In the genomic region with DNA sequence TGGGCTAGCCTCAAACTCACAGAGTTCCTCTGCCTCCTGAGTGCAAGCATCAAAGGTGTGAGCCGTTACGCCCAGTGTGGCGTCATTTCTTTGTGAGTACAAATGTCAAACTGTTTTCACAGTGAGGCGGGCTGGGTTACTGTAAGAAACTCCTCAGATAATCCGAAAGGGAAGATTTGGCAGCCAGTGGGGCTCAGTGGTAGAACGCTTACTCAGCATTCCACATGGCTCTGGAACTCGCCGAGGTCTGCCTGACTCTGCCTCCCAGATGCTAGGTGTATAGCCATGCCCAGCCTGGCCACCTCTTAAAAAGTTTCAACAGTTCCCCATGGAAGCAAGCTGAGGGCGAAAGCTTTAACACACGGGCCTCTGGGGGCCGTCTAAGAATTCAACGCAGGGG, we compare ENCODE assay signal across 18 mouse cellular contexts. TPM values are rescaled to one million over a fixed set of nuclear protein-coding genes. Genes with fewer than 3 reads are reported as not detected.
DNase-seq lines count a peak whose midpoint lies in the region; ATAC-seq and TF ChIP-seq lines count a peak whose summit lies in the region.
"Had no signal": no experiment of that assay in that cellular context is flagged by ENCODE, and none has a peak within 500 bp of the region (broad histone marks: within the 10 kb centered on the region; RNA-seq: fewer than 3 reads in every experiment).

No protein-coding gene starts in this region.

- no peak overlapping the region for H3K27ac ChIP-seq in hindbrain, embryonic 13.5 days
- H3K27ac ChIP-seq in hindbrain, embryonic 10.5 days: no peak overlapping the region
- 0 out of 2 replicates have a peak overlapping the region, but pooled peaks have one; percentile 33 for H3K27ac ChIP-seq in midbrain, embryonic 10.5 days (replicated peaks)
- no peak overlapping the region for H3K27ac ChIP-seq in midbrain, embryonic 15.5 days
- H3K27ac ChIP-seq in CH12.LX (ENCODE audit: insufficient read depth, low read depth): no peak overlapping the region
- H3K27ac ChIP-seq in ES-E14 (ENCODE audit: insufficient read depth, low read depth, low read length, poor library complexity, severe bottlenecking): no peak overlapping the region
- no peak overlapping the region for H3K27ac ChIP-seq in limb, embryonic 10.5 days
- H3K27ac ChIP-seq: embryonic facial prominence, embryonic 10.5 days; embryonic facial prominence, embryonic 12.5 days; forebrain, embryonic 13.5 days; forebrain, embryonic 15.5 days had no signal

- DNase-seq in hindbrain, embryonic 10.5 days (ENCODE audit: low spot score): no peak
- DNase-seq in midbrain, embryonic 10.5 days (ENCODE audit: low spot score): no peak
- DNase-seq in CH12.LX (ENCODE audit: extremely low read depth) (no peak), ES-E14 (ENCODE audit: low read depth, low spot score) (no peak)
- DNase-seq in limb, embryonic 10.5 days (ENCODE audit: low spot score): no peak
- DNase-seq: cerebellum, adult 11 months; cerebellum, adult 8-10 months; cerebellum, adult 9-11 months had no signal

- no peak for TF ChIP-seq POLR2A in CH12.LX (IDR thresholded peaks at IDR 0.05; ENCODE audit: low read depth, low read length)

- no peak for TF ChIP-seq RAD21 in CH12.LX (IDR thresholded peaks at IDR 0.05; ENCODE audit: low read depth, low read length)

- no peak overlapping the region for H3K4me2 ChIP-seq in hindbrain, embryonic 13.5 days
- no peak overlapping the region for H3K4me2 ChIP-seq in midbrain, embryonic 15.5 days
- H3K4me2 ChIP-seq in CH12.LX (ENCODE audit: insufficient read depth, low read depth, poor library complexity, severe bottlenecking): no peak overlapping the region
- H3K4me2 ChIP-seq: embryonic facial prominence, embryonic 12.5 days; forebrain, embryonic 13.5 days; forebrain, embryonic 15.5 days had no signal

- dilution Hi-C loops in CH12.LX (cut with MboI; ENCODE audit: extremely low pct_ligation_motif_present, extremely low pct_unique_long_range_greater_than_20kb, low sequenced_read_pairs): no loop called here

- TF ChIP-seq CTCF in CH12.LX (conservative IDR thresholded peaks at IDR 0.05 in 1 of 2, IDR thresholded peaks at IDR 0.05 in 1 of 2; ENCODE audit: low read depth in 2 of 2, low read length in 2 of 2): no peak

- H3K4me3 ChIP-seq in hindbrain, embryonic 13.5 days: no peak overlapping the region
- no peak overlapping the region for H3K4me3 ChIP-seq in hindbrain, embryonic 10.5 days
- H3K4me3 ChIP-seq in midbrain, embryonic 10.5 days: no peak overlapping the region
- no peak overlapping the region for H3K4me3 ChIP-seq in midbrain, embryonic 15.5 days
- H3K4me3 ChIP-seq in CH12.LX (replicated peaks in 1 of 3; ENCODE audit: low read depth in 2 of 3, low read length in 2 of 3, poor library complexity in 1 of 3) (no peak overlapping the region), ES-E14 (ENCODE audit: insufficient read depth in 1 of 2, low read depth in 1 of 2, low read length in 2 of 2, poor library complexity in 1 of 2, severe bottlenecking in 1 of 2) (no peak overlapping the region)
- H3K4me3 ChIP-seq in limb, embryonic 10.5 days: no peak overlapping the region
- H3K4me3 ChIP-seq: embryonic facial prominence, embryonic 10.5 days; embryonic facial prominence, embryonic 12.5 days; forebrain, embryonic 13.5 days; forebrain, embryonic 15.5 days had no signal

- peaks cover 42% of the 10 kb centered on the region for H3K36me3 ChIP-seq in hindbrain, embryonic 13.5 days
- H3K36me3 ChIP-seq in hindbrain, embryonic 10.5 days: peaks cover 26% of the 10 kb centered on the region
- peaks cover 16% of the 10 kb centered on the region for H3K36me3 ChIP-seq in midbrain, embryonic 10.5 days
- 0 out of 2 replicates have a peak, but pooled peaks cover 4% of the 10 kb centered on the region for H3K36me3 ChIP-seq in midbrain, embryonic 15.5 days (replicated peaks)
- H3K36me3 ChIP-seq in CH12.LX (replicated peaks in 1 of 2; ENCODE audit: control insufficient read depth in 1 of 2, insufficient read depth in 1 of 2, low read length in 1 of 2): peaks cover 0 to 5% of the 10 kb centered on the region in 2 experiments
- peaks cover 7% of the 10 kb centered on the region; the same call in 1 of the 2 replicates for H3K36me3 ChIP-seq in ES-E14 (ENCODE audit: control insufficient read depth, insufficient read depth, low read length, poor library complexity, severe bottlenecking)
- H3K36me3 ChIP-seq in limb, embryonic 10.5 days: no peaks in the 10 kb centered on the region
- H3K36me3 ChIP-seq: embryonic facial prominence, embryonic 12.5 days had no signal

- no peaks in the 10 kb centered on the region for H3K79me2 ChIP-seq in CH12.LX (replicated peaks; ENCODE audit: control insufficient read depth, extremely low read depth, insufficient read depth, poor library complexity, severe bottlenecking)

- H3K9me3 ChIP-seq in hindbrain, embryonic 13.5 days: no peaks in the 10 kb centered on the region
- H3K9me3 ChIP-seq in hindbrain, embryonic 10.5 days: no peaks in the 10 kb centered on the region
- no peaks in the 10 kb centered on the region for H3K9me3 ChIP-seq in midbrain, embryonic 10.5 days (replicated peaks)
- H3K9me3 ChIP-seq in midbrain, embryonic 15.5 days: no peaks in the 10 kb centered on the region
- H3K9me3 ChIP-seq in CH12.LX (replicated peaks; ENCODE audit: low read length): no peaks in the 10 kb centered on the region
- H3K9me3 ChIP-seq in ES-E14 (ENCODE audit: control insufficient read depth, insufficient read depth, low read depth, low read length): no peaks in the 10 kb centered on the region
- no peaks in the 10 kb centered on the region for H3K9me3 ChIP-seq in limb, embryonic 10.5 days (replicated peaks)
- H3K9me3 ChIP-seq: embryonic facial prominence, embryonic 10.5 days; embryonic facial prominence, embryonic 12.5 days; forebrain, embryonic 13.5 days; forebrain, embryonic 15.5 days had no signal

- no peak for ATAC-seq in hindbrain, embryonic 13.5 days (ENCODE audit: low FRiP score)
- ATAC-seq in midbrain, embryonic 15.5 days (replicated peaks): no peak
- ATAC-seq: forebrain, embryonic 15.5 days had no signal

- H3K4me1 ChIP-seq in hindbrain, embryonic 13.5 days (replicated peaks): peaks cover 23% of the 10 kb centered on the region; the same call in 1 of the 2 replicates
- H3K4me1 ChIP-seq in hindbrain, embryonic 10.5 days (replicated peaks): peaks cover 38% of the 10 kb centered on the region
- peaks cover 25% of the 10 kb centered on the region for H3K4me1 ChIP-seq in midbrain, embryonic 10.5 days
- 0 out of 2 replicates have a peak, but pooled peaks cover 4% of the 10 kb centered on the region for H3K4me1 ChIP-seq in midbrain, embryonic 15.5 days
- H3K4me1 ChIP-seq in CH12.LX (ENCODE audit: control insufficient read depth in 1 of 2, insufficient read depth in 2 of 2) (peaks cover 0 to 3% of the 10 kb centered on the region in 2 experiments; a peak in 1 of 4 replicates), ES-E14 (ENCODE audit: control insufficient read depth in 2 of 2, insufficient read depth in 2 of 2, low read length in 2 of 2, poor library complexity in 1 of 2) (peaks cover 2% of the 10 kb centered on the region in 2 experiments; a peak in 2 of 4 replicates)
- H3K4me1 ChIP-seq in limb, embryonic 10.5 days: peaks cover 24% of the 10 kb centered on the region
- H3K4me1 ChIP-seq: forebrain, embryonic 15.5 days had no signal

- no peaks in the 10 kb centered on the region for H3K27me3 ChIP-seq in hindbrain, embryonic 13.5 days
- no peaks in the 10 kb centered on the region; the same call in 1 of the 2 replicates for H3K27me3 ChIP-seq in hindbrain, embryonic 10.5 days (ENCODE audit: insufficient read depth, poor library complexity, severe bottlenecking)
- peaks cover 6% of the 10 kb centered on the region for H3K27me3 ChIP-seq in midbrain, embryonic 10.5 days (ENCODE audit: low read depth, poor library complexity, severe bottlenecking)
- no peaks in the 10 kb centered on the region for H3K27me3 ChIP-seq in midbrain, embryonic 15.5 days (replicated peaks)
- no peaks in the 10 kb centered on the region for H3K27me3 ChIP-seq in CH12.LX (replicated peaks)
- H3K27me3 ChIP-seq in limb, embryonic 10.5 days (ENCODE audit: low read depth, poor library complexity, severe bottlenecking): peaks cover 15% of the 10 kb centered on the region; the same call in 1 of the 2 replicates
- H3K27me3 ChIP-seq: forebrain, embryonic 13.5 days; forebrain, embryonic 15.5 days had no signal

- TF ChIP-seq EP300 in CH12.LX (IDR thresholded peaks at IDR 0.05; ENCODE audit: low read length): no peak

- 88% methylated on average over 12 of the region's 12 CpGs for WGBS in hindbrain, embryonic 13.5 days
- 89% methylated on average over 12 of the region's 12 CpGs for WGBS in hindbrain, embryonic 10.5 days
- WGBS in midbrain, embryonic 10.5 days: 88% methylated on average over 12 of the region's 12 CpGs
- 84% methylated on average over 12 of the region's 12 CpGs for WGBS in midbrain, embryonic 15.5 days
- WGBS in limb, embryonic 10.5 days: 88% methylated on average over 12 of the region's 12 CpGs

- in situ Hi-C loops in CH12.LX (cut with MboI; ENCODE audit: low pct_ligation_motif_present, low pct_unique_long_range_greater_than_20kb, low sequenced_read_pairs) (no loop called here), ES-E14 (cut with MboI; ENCODE audit: low sequenced_read_pairs in 2 of 2, unreplicated experiment in 2 of 2) (no loop called here)

- H3K9ac ChIP-seq in hindbrain, embryonic 13.5 days: 0 out of 2 replicates have a peak overlapping the region, but pooled peaks have one; percentile 35
- H3K9ac ChIP-seq in midbrain, embryonic 15.5 days: no peak overlapping the region
- H3K9ac ChIP-seq in CH12.LX (ENCODE audit: insufficient read depth, low read depth) (no peak overlapping the region), ES-E14 (ENCODE audit: insufficient read depth, low read depth, low read length, poor library complexity, severe bottlenecking) (no peak overlapping the region)
- H3K9ac ChIP-seq: embryonic facial prominence, embryonic 12.5 days; forebrain, embryonic 13.5 days; forebrain, embryonic 15.5 days; forebrain, postnatal 0 days had no signal

RNA-seq across cellular contexts. Expression of a gene that starts 19.6 kb away (rescaled TPM):
- 39.1 and 39.6 TPM in 2 replicates for polyA plus RNA-seq in hindbrain, embryonic 13.5 days (2015; fragmentation: Nextera tagmentation; extraction: Ambion mirVana)
- polyA plus RNA-seq in hindbrain, embryonic 10.5 days (2016; fragmentation: Nextera tagmentation; extraction: Ambion mirVana): 10.8 and 19.5 TPM in 2 replicates
- 9.7 and 12.3 TPM in 2 replicates for polyA plus RNA-seq in midbrain, embryonic 10.5 days (2016; fragmentation: Nextera tagmentation; extraction: Ambion mirVana)
- polyA plus RNA-seq in midbrain, embryonic 15.5 days (2015; fragmentation: Nextera tagmentation; extraction: Ambion mirVana): 44.0 and 44.8 TPM in 2 replicates
- total RNA-seq in CH12.LX (2012; rRNA removed): 2.3 and 2.9 TPM in 2 replicates
- total RNA-seq in CH12.LX (2014; rRNA removed): 0.96 and 1.1 TPM in 2 replicates
- polyA plus RNA-seq in CH12.LX (2012; ENCODE audit: insufficient read length, low read depth): 2.3 and 2.6 TPM in 2 replicates
- total RNA-seq in ES-E14 (2012; rRNA removed): 8.8 and 13.6 TPM in 2 replicates
- polyA plus RNA-seq in limb, embryonic 10.5 days (2016; fragmentation: Nextera tagmentation; extraction: Ambion mirVana): 2.0 TPM in 2 replicates

RNA-seq across cellular contexts. Expression of a gene that starts 21.4 kb away (rescaled TPM):
- 273 and 284 TPM in 2 replicates for polyA plus RNA-seq in hindbrain, embryonic 13.5 days (2015; fragmentation: Nextera tagmentation; extraction: Ambion mirVana)
- 159 and 169 TPM in 2 replicates for polyA plus RNA-seq in hindbrain, embryonic 10.5 days (2016; fragmentation: Nextera tagmentation; extraction: Ambion mirVana)
- polyA plus RNA-seq in midbrain, embryonic 10.5 days (2016; fragmentation: Nextera tagmentation; extraction: Ambion mirVana): 150 and 167 TPM in 2 replicates
- polyA plus RNA-seq in midbrain, embryonic 15.5 days (2015; fragmentation: Nextera tagmentation; extraction: Ambion mirVana): 324 and 331 TPM in 2 replicates
- 142 and 168 TPM in 2 replicates for total RNA-seq in CH12.LX (2012; rRNA removed)
- 204 and 207 TPM in 2 replicates for total RNA-seq in CH12.LX (2014; rRNA removed)
- 393 and 396 TPM in 2 replicates for polyA plus RNA-seq in CH12.LX (2012; ENCODE audit: insufficient read length, low read depth)
- 87.2 and 114 TPM in 2 replicates for total RNA-seq in ES-E14 (2012; rRNA removed)
- polyA plus RNA-seq in limb, embryonic 10.5 days (2016; fragmentation: Nextera tagmentation; extraction: Ambion mirVana): 116 and 138 TPM in 2 replicates

RNA-seq across cellular contexts. Expression of a gene that starts 33.7 kb away (rescaled TPM):
- 7.8 and 11.1 TPM in 2 replicates for polyA plus RNA-seq in hindbrain, embryonic 13.5 days (2015; fragmentation: Nextera tagmentation; extraction: Ambion mirVana)
- polyA plus RNA-seq in hindbrain, embryonic 10.5 days (2016; fragmentation: Nextera tagmentation; extraction: Ambion mirVana): 35.3 and 40.9 TPM in 2 replicates
- 40.4 and 45.3 TPM in 2 replicates for polyA plus RNA-seq in midbrain, embryonic 10.5 days (2016; fragmentation: Nextera tagmentation; extraction: Ambion mirVana)
- 6.4 and 9.8 TPM in 2 replicates for polyA plus RNA-seq in midbrain, embryonic 15.5 days (2015; fragmentation: Nextera tagmentation; extraction: Ambion mirVana)
- total RNA-seq in CH12.LX (2012; rRNA removed) (39.2 and 50.7 TPM in 2 replicates), CH12.LX (2014; rRNA removed) (21.9 and 26.7 TPM in 2 replicates), ES-E14 (2012; rRNA removed) (31.7 and 52.6 TPM in 2 replicates)
- polyA plus RNA-seq in CH12.LX (2012; ENCODE audit: insufficient read length, low read depth): 57.8 and 60.6 TPM in 2 replicates
- polyA plus RNA-seq in limb, embryonic 10.5 days (2016; fragmentation: Nextera tagmentation; extraction: Ambion mirVana): 42.7 and 46.3 TPM in 2 replicates

RNA-seq across cellular contexts. Expression of a gene that starts 54.8 kb away (rescaled TPM):
- polyA plus RNA-seq in hindbrain, embryonic 13.5 days (2015; fragmentation: Nextera tagmentation; extraction: Ambion mirVana): 0.17 TPM in 2 replicates
- polyA plus RNA-seq in hindbrain, embryonic 10.5 days (2016; fragmentation: Nextera tagmentation; extraction: Ambion mirVana): 0.05 and 0.21 TPM in 2 replicates
- 0.06 and 0.10 TPM in 2 replicates for polyA plus RNA-seq in midbrain, embryonic 10.5 days (2016; fragmentation: Nextera tagmentation; extraction: Ambion mirVana)
- polyA plus RNA-seq in midbrain, embryonic 15.5 days (2015; fragmentation: Nextera tagmentation; extraction: Ambion mirVana): 0.10 and 0.17 TPM in 2 replicates
- 0.04 TPM in 1 of 2 replicates, not detected in the other for total RNA-seq in CH12.LX (2012; rRNA removed)
- not detected in 2 replicates for total RNA-seq in CH12.LX (2014; rRNA removed)
- polyA plus RNA-seq in CH12.LX (2012; ENCODE audit: insufficient read length, low read depth): 0.07 TPM in 1 of 2 replicates, not detected in the other
- total RNA-seq in ES-E14 (2012; rRNA removed): 0.27 and 0.42 TPM in 2 replicates
- not detected in 2 replicates for polyA plus RNA-seq in limb, embryonic 10.5 days (2016; fragmentation: Nextera tagmentation; extraction: Ambion mirVana)
- total RNA-seq: adrenal gland, adult 2 months; adrenal gland, postnatal 10 days; adrenal gland, postnatal 25 days had no signal
- polyA plus RNA-seq: adrenal gland, adult 2 months; embryonic facial prominence, embryonic 10.5 days had no signal

RNA-seq across cellular contexts. Expression of a gene that starts 59.1 kb away (rescaled TPM):
- polyA plus RNA-seq in hindbrain, embryonic 13.5 days (2015; fragmentation: Nextera tagmentation; extraction: Ambion mirVana): 1,817 and 1,895 TPM in 2 replicates
- polyA plus RNA-seq in hindbrain, embryonic 10.5 days (2016; fragmentation: Nextera tagmentation; extraction: Ambion mirVana): 560 and 909 TPM in 2 replicates
- polyA plus RNA-seq in midbrain, embryonic 10.5 days (2016; fragmentation: Nextera tagmentation; extraction: Ambion mirVana): 428 and 665 TPM in 2 replicates
- polyA plus RNA-seq in midbrain, embryonic 15.5 days (2015; fragmentation: Nextera tagmentation; extraction: Ambion mirVana): 2,127 and 2,170 TPM in 2 replicates
- total RNA-seq in CH12.LX (2012; rRNA removed) (1.8 and 3.1 TPM in 2 replicates), CH12.LX (2014; rRNA removed) (1.3 and 2.2 TPM in 2 replicates), ES-E14 (2012; rRNA removed) (69.1 and 117 TPM in 2 replicates)
- 1.8 and 2.6 TPM in 2 replicates for polyA plus RNA-seq in CH12.LX (2012; ENCODE audit: insufficient read length, low read depth)
- 6.9 and 7.9 TPM in 2 replicates for polyA plus RNA-seq in limb, embryonic 10.5 days (2016; fragmentation: Nextera tagmentation; extraction: Ambion mirVana)
